19 mouse cellular contexts compared by ENCODE assay signal in genomic region chr6:49654541-49655130, GRCm38 (mm10).
"Had no signal": no experiment of that assay in that cellular context is flagged by ENCODE, and none has a peak within 500 bp of the region (broad histone marks: within the 10 kb centered on the region; RNA-seq: fewer than 3 reads in every experiment).

No protein-coding gene starts in this region.

- DNase-seq: kidney, adult 2 months; kidney, postnatal 36 days; layer of hippocampus, adult 9-11 months; layer of hippocampus, postnatal 36 days; liver; lung, embryonic 14.5 days; lung, postnatal 14 days; right cerebral cortex, adult 18-20 months; right cerebral cortex, postnatal 25 days; thymus, adult 18-20 months; thymus, postnatal 14 days had no signal

- H3K4me3 ChIP-seq: kidney, embryonic 15.5 days; limb, embryonic 12.5 days; megakaryocyte, embryonic 14.5 days; midbrain, embryonic 12.5 days; neural tube, embryonic 13.5 days had no signal

- H3K9me3 ChIP-seq: kidney, embryonic 15.5 days; limb, embryonic 12.5 days; midbrain, embryonic 12.5 days; neural tube, embryonic 13.5 days had no signal

- H3K27me3 ChIP-seq: kidney, embryonic 15.5 days; midbrain, embryonic 12.5 days; neural tube, embryonic 13.5 days had no signal

- ATAC-seq: midbrain, embryonic 16.5 days had no signal

- H3K36me3 ChIP-seq: kidney, embryonic 15.5 days; limb, embryonic 12.5 days; midbrain, embryonic 12.5 days; neural tube, embryonic 13.5 days had no signal

- H3K27ac ChIP-seq: kidney, embryonic 15.5 days; limb, embryonic 12.5 days; liver, embryonic 14.5 days; macrophage; midbrain, embryonic 12.5 days; neural tube, embryonic 13.5 days had no signal

- H3K9ac ChIP-seq: kidney, embryonic 15.5 days; limb, embryonic 12.5 days; liver, embryonic 14.5 days; lung, embryonic 14.5 days; midbrain, embryonic 12.5 days; neural tube, embryonic 13.5 days had no signal

- H3K4me2 ChIP-seq: kidney, embryonic 15.5 days; limb, embryonic 12.5 days; lung, embryonic 14.5 days; midbrain, embryonic 12.5 days; neural tube, embryonic 13.5 days had no signal

- H3K4me1 ChIP-seq: limb, embryonic 12.5 days; midbrain, embryonic 12.5 days; neural tube, embryonic 13.5 days had no signal
